Mouse (Mus musculus): Measurements from ENCODE around the gene Col4a2.

DNA sequence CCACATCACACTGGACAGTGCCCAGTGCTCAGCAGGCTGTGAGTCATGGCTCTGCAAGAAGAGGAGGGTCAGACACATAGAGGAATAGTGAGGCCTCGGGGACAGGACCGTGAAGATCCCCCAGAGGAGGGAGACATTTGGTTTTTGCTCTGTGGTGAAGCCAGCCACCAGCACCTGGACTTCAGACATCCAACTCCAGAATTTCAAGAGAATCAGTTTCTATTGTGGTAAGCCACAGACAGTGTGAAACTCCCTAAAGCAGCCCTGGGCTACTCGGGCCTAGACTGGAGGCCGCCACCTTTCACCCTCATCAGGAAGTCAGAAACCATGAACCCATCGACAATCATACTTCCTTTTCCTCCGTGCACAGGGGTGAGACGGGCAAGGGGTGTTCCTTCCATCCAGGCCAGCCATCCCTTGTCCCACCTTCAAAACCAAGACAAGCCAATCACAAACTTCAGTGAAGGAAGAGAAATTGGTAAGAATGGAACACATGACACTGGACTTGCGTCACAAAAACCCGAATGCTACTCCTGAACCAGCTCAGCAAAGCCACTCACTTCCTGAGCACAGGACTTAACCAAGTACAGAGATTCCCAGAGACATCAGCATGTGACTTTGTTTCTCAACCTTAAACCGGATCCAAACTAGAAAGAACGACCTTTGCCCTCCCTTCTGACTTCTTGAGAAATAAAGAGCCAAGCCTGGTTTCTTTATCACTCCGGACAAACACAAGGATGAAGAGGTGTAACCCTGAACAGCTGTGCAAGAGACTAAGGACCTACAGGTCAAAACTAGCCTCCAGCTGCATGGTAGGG is 151.5 kb downstream of the Col4a2 start:
- TF ChIP-seq CTCF (conservative IDR thresholded peaks at IDR 0.05; ENCODE audit: low read length) (no peak), NANOG (IDR thresholded peaks at IDR 0.05; ENCODE audit: borderline replicate concordance, low read length) (no peak), POU5F1 (IDR thresholded peaks at IDR 0.05; ENCODE audit: borderline replicate concordance, low read length) (no peak)
